Mouse (Mus musculus): Measurements from ENCODE around the gene Cd200r1. TPM values are rescaled to one million over a fixed set of nuclear protein-coding genes. Genes with fewer than 3 reads are reported as not detected.

Cd200r1 gene
- polyA plus RNA-seq (2017; shearing (Covaris generic)) = 67.2 TPM

GRCm38 (mm10) chr16:44765555-44766319, at the start of gene Cd200r1:
Cd200r1 (plus strand) TSS chr16:44765736.

GRCm38 (mm10) chr16:44724083-44724787, 41.3 kb upstream of the Cd200r1 start, which contains the start of gene Nepro:
Nepro (plus strand) TSS chr16:44724301.

GRCm38 (mm10) chr16:44745866-44746562, 19.5 kb upstream of the Cd200r1 start, which contains the start of gene Gtpbp8:
Gtpbp8 (minus strand) TSS chr16:44746363.

GRCm38 (mm10) chr16:44811544-44811943, 46.0 kb downstream of the Cd200r1 start, which contains the start of gene Cd200r4:
Cd200r4 (plus strand) TSS chr16:44811733.

Other genes with a start within 250 kb of the Cd200r1 start
- gene Boc, start 206.8 kb upstream of the Cd200r1 start, polyA plus RNA-seq (2017; shearing (Covaris generic)) = 1.8 TPM
- 10.9 TPM for gene Nepro, start 41.4 kb upstream of the Cd200r1 start, polyA plus RNA-seq (2017; shearing (Covaris generic))
- 48.9 TPM for gene Gtpbp8, start 19.4 kb upstream of the Cd200r1 start, polyA plus RNA-seq (2017; shearing (Covaris generic))
- 6.1 TPM for gene Cd200r4, start 46.0 kb downstream of the Cd200r1 start, polyA plus RNA-seq (2017; shearing (Covaris generic))
- not detected for gene Cd200r2, start 101.4 kb downstream of the Cd200r1 start, polyA plus RNA-seq (2017; shearing (Covaris generic))
- gene Cd200r3, start 177.9 kb downstream of the Cd200r1 start, polyA plus RNA-seq (2017; shearing (Covaris generic)) = 1.5 TPM

Data from inflammation-experienced regulatory T-cells, adult 16 weeks (primary cell).